In genomic region chr14:19992873-19993569, GRCm38 (mm10) we compare ENCODE assay signal across 10 mouse cellular contexts.
"Had no signal": no experiment of that assay in that cellular context is flagged by ENCODE, and none has a peak within 500 bp of the region (broad histone marks: within the 10 kb centered on the region; RNA-seq: fewer than 3 reads in every experiment).

No protein-coding gene starts in this region.

- H3K9me3 ChIP-seq: limb, embryonic 10.5 days; liver, embryonic 12.5 days; midbrain, embryonic 15.5 days; neural tube, embryonic 12.5 days; stomach, embryonic 15.5 days had no signal

- H3K4me1 ChIP-seq: liver, embryonic 12.5 days; stomach, embryonic 15.5 days had no signal

- H3K36me3 ChIP-seq: limb, embryonic 10.5 days; liver, embryonic 12.5 days; midbrain, embryonic 15.5 days; neural tube, embryonic 12.5 days; stomach, embryonic 15.5 days had no signal

- ATAC-seq: liver, embryonic 12.5 days; midbrain, embryonic 15.5 days had no signal

- DNase-seq: kidney, postnatal 25 days; lung, embryonic 14.5 days; lung, postnatal 10 days; thymus, adult 2 months had no signal

- H3K27ac ChIP-seq: left cerebral cortex, adult 2 months; limb, embryonic 10.5 days; liver, embryonic 12.5 days; midbrain, embryonic 15.5 days; neural tube, embryonic 12.5 days; stomach, embryonic 15.5 days had no signal

- H3K4me3 ChIP-seq: left cerebral cortex, adult 2 months; limb, embryonic 10.5 days; liver, embryonic 12.5 days; midbrain, embryonic 15.5 days; neural tube, embryonic 12.5 days; stomach, embryonic 15.5 days had no signal

- H3K27me3 ChIP-seq: midbrain, embryonic 15.5 days; neural tube, embryonic 12.5 days; stomach, embryonic 15.5 days had no signal
